Mouse (Mus musculus): ENCODE results near the gene Zfp90. TPM values are rescaled to one million over a fixed set of nuclear protein-coding genes. Genes with fewer than 3 reads are reported as not detected.
"Not testable (repeated sequence)": the region's sequence is repeated elsewhere in the genome, so short reads cannot be mapped to it uniquely, and the experiment has no call there.

The Zfp90 gene
- polyA plus RNA-seq, 1 experiment from 2014 or later = 14.3 TPM

GRCm38 (mm10) chr8:106405810-106406209, 9.3 kb upstream of the Zfp90 start:
- Histone ChIP-seq H3K36me3 (ENCODE audit: control insufficient read depth, insufficient read depth, low read length) (no peaks in the 10 kb centered on the region), H3K9me3 (ENCODE audit: control insufficient read depth, low read length) (no peaks in the 10 kb centered on the region), H3K4me2 (ENCODE audit: low read length) (peak overlapping the region; percentile 22; the same call in 1 of the 2 replicates), H3K4me1 (ENCODE audit: control insufficient read depth in 2 of 2, insufficient read depth in 2 of 2, low read length in 2 of 2) (peaks cover 16 to 21% of the 10 kb centered on the region in 2 experiments), H3K27me3 (ENCODE audit: control insufficient read depth, insufficient read depth, low read length) (no peaks in the 10 kb centered on the region), H3K4me3 (ENCODE audit: control insufficient read depth in 1 of 2, insufficient read depth in 1 of 2, low read depth in 1 of 2, low read length in 2 of 2) (no peak overlapping the region), H3K27ac (replicated peaks in 1 of 2; ENCODE audit: control insufficient read depth in 1 of 2, insufficient read depth in 1 of 2, low read depth in 2 of 2, low read length in 2 of 2) (peak overlapping the region; percentile 60 to 68), H3K9ac (ENCODE audit: low read length) (no peak overlapping the region)
- no peak for ATAC-seq (ENCODE audit: insufficient number of reproducible peaks, insufficient read depth, low FRiP score, low read depth)
- WGBS = 58% methylated on average over 16 of the region's 16 CpGs

- Histone ChIP-seq H3K4me2 (ENCODE audit: low read length) (no peak overlapping the region), H3K4me3 (ENCODE audit: control insufficient read depth in 1 of 2, insufficient read depth in 1 of 2, low read depth in 1 of 2, low read length in 2 of 2) (no peak overlapping the region), H3K4me1 (ENCODE audit: control insufficient read depth in 2 of 2, insufficient read depth in 2 of 2, low read length in 2 of 2) (peaks cover 12 to 14% of the 10 kb centered on the region in 2 experiments), H3K27ac (replicated peaks in 1 of 2; ENCODE audit: control insufficient read depth in 1 of 2, insufficient read depth in 1 of 2, low read depth in 2 of 2, low read length in 2 of 2) (no peak overlapping the region), H3K36me3 (ENCODE audit: control insufficient read depth, insufficient read depth, low read length) (no peaks in the 10 kb centered on the region), H3K27me3 (ENCODE audit: control insufficient read depth, insufficient read depth, low read length) (no peaks in the 10 kb centered on the region), H3K9me3 (ENCODE audit: control insufficient read depth, low read length) (no peaks in the 10 kb centered on the region), H3K9ac (ENCODE audit: low read length) (no peak overlapping the region)
- WGBS = 50% methylated on average over 7 of the region's 7 CpGs
- no peak for ATAC-seq (ENCODE audit: insufficient number of reproducible peaks, insufficient read depth, low FRiP score, low read depth)
These were observed 5.1 kb upstream of the Zfp90 start for GRCm38 (mm10) chr8:106410055-106410454.

GRCm38 (mm10) chr8:106410564-106410963, 4.6 kb upstream of the Zfp90 start:
- 64% methylated on average over 7 of the region's 7 CpGs for WGBS
- peaks cover 11 to 13% of the 10 kb centered on the region in 2 experiments for H3K4me1 ChIP-seq (ENCODE audit: control insufficient read depth in 2 of 2, insufficient read depth in 2 of 2, low read length in 2 of 2)

GRCm38 (mm10) chr8:106411783-106412451, 3.2 kb upstream of the Zfp90 start:
- no peak overlapping the region for H3K27ac ChIP-seq (replicated peaks in 1 of 2; ENCODE audit: control insufficient read depth in 1 of 2, insufficient read depth in 1 of 2, low read depth in 2 of 2, low read length in 2 of 2)
- peaks cover 2 to 15% of the 10 kb centered on the region in 2 experiments for H3K4me1 ChIP-seq (ENCODE audit: control insufficient read depth in 2 of 2, insufficient read depth in 2 of 2, low read length in 2 of 2)
- 15% methylated on average over 14 of the region's 14 CpGs for WGBS
- no peaks in the 10 kb centered on the region for H3K27me3 ChIP-seq (ENCODE audit: control insufficient read depth, insufficient read depth, low read length)
- H3K36me3 ChIP-seq (ENCODE audit: control insufficient read depth, insufficient read depth, low read length) = no peaks in the 10 kb centered on the region
- ATAC-seq (ENCODE audit: insufficient number of reproducible peaks, insufficient read depth, low FRiP score, low read depth) = no peak
- no peak overlapping the region; the same call in 1 of the 2 replicates for H3K9ac ChIP-seq (ENCODE audit: low read length)
- no peaks in the 10 kb centered on the region for H3K9me3 ChIP-seq (ENCODE audit: control insufficient read depth, low read length)
- no peak overlapping the region for H3K4me2 ChIP-seq (ENCODE audit: low read length)
- H3K4me3 ChIP-seq (ENCODE audit: control insufficient read depth in 1 of 2, insufficient read depth in 1 of 2, low read depth in 1 of 2, low read length in 2 of 2) = no peak overlapping the region

More at GRCm38 (mm10) chr8:106410564-106410963, 4.6 kb upstream of the Zfp90 start:
- no peak for ATAC-seq (ENCODE audit: insufficient number of reproducible peaks, insufficient read depth, low FRiP score, low read depth)
- Histone ChIP-seq H3K4me2 (ENCODE audit: low read length) (no peak overlapping the region), H3K4me3 (ENCODE audit: control insufficient read depth in 1 of 2, insufficient read depth in 1 of 2, low read depth in 1 of 2, low read length in 2 of 2) (no peak overlapping the region), H3K36me3 (ENCODE audit: control insufficient read depth, insufficient read depth, low read length) (no peaks in the 10 kb centered on the region), H3K27me3 (ENCODE audit: control insufficient read depth, insufficient read depth, low read length) (no peaks in the 10 kb centered on the region), H3K27ac (replicated peaks in 1 of 2; ENCODE audit: control insufficient read depth in 1 of 2, insufficient read depth in 1 of 2, low read depth in 2 of 2, low read length in 2 of 2) (no peak overlapping the region), H3K9ac (ENCODE audit: low read length) (no peak overlapping the region), H3K9me3 (ENCODE audit: control insufficient read depth, low read length) (no peaks in the 10 kb centered on the region)

- no peak overlapping the region for H3K27ac ChIP-seq (replicated peaks in 1 of 2; ENCODE audit: control insufficient read depth in 1 of 2, insufficient read depth in 1 of 2, low read depth in 2 of 2, low read length in 2 of 2)
- H3K27me3 ChIP-seq (ENCODE audit: control insufficient read depth, insufficient read depth, low read length) = no peaks in the 10 kb centered on the region
- peaks cover 46% of the 10 kb centered on the region for H3K36me3 ChIP-seq (ENCODE audit: control insufficient read depth, insufficient read depth, low read length)
- H3K4me2 ChIP-seq (ENCODE audit: low read length) = no peak overlapping the region
- H3K9ac ChIP-seq (ENCODE audit: low read length) = no peak overlapping the region
- H3K4me1 ChIP-seq (ENCODE audit: control insufficient read depth in 2 of 2, insufficient read depth in 2 of 2, low read length in 2 of 2) = peaks cover 0 to 11% of the 10 kb centered on the region in 2 experiments; a peak in 2 of 4 replicates
- 91% methylated on average over 5 of the region's 5 CpGs for WGBS
- peaks cover 16% of the 10 kb centered on the region for H3K9me3 ChIP-seq (ENCODE audit: control insufficient read depth, low read length)
- no peak overlapping the region for H3K4me3 ChIP-seq (ENCODE audit: control insufficient read depth in 1 of 2, insufficient read depth in 1 of 2, low read depth in 1 of 2, low read length in 2 of 2)
- ATAC-seq (ENCODE audit: insufficient number of reproducible peaks, insufficient read depth, low FRiP score, low read depth) = no peak
These were observed 2.6 kb downstream of the Zfp90 start for GRCm38 (mm10) chr8:106417692-106418091.

GRCm38 (mm10) chr8:106431088-106431487, 16.0 kb downstream of the Zfp90 start:
- H3K4me2 ChIP-seq (ENCODE audit: low read length) = no peak overlapping the region
- peaks cover 9% of the 10 kb centered on the region for H3K36me3 ChIP-seq (ENCODE audit: control insufficient read depth, insufficient read depth, low read length)
- no peak overlapping the region for H3K9ac ChIP-seq (ENCODE audit: low read length)
- H3K27ac ChIP-seq (replicated peaks in 1 of 2; ENCODE audit: control insufficient read depth in 1 of 2, insufficient read depth in 1 of 2, low read depth in 2 of 2, low read length in 2 of 2) = no peak overlapping the region
- H3K27me3 ChIP-seq (ENCODE audit: control insufficient read depth, insufficient read depth, low read length) = peaks cover 10% of the 10 kb centered on the region
- H3K9me3 ChIP-seq (ENCODE audit: control insufficient read depth, low read length) = peaks cover 20% of the 10 kb centered on the region
- no peaks in the 10 kb centered on the region for H3K4me1 ChIP-seq (ENCODE audit: control insufficient read depth in 2 of 2, insufficient read depth in 2 of 2, low read length in 2 of 2)
- WGBS = 26% methylated on average over 12 of the region's 12 CpGs
- ATAC-seq (ENCODE audit: insufficient number of reproducible peaks, insufficient read depth, low FRiP score, low read depth) = no peak
- no peak overlapping the region for H3K4me3 ChIP-seq (ENCODE audit: control insufficient read depth in 1 of 2, insufficient read depth in 1 of 2, low read depth in 1 of 2, low read length in 2 of 2)

GRCm38 (mm10) chr8:106431952-106432351, 16.8 kb downstream of the Zfp90 start:
- H3K4me2 ChIP-seq (ENCODE audit: low read length); H3K27ac ChIP-seq (replicated peaks in 1 of 2; ENCODE audit: control insufficient read depth in 1 of 2, insufficient read depth in 1 of 2, low read depth in 2 of 2, low read length in 2 of 2); H3K4me1 ChIP-seq (ENCODE audit: control insufficient read depth in 2 of 2, insufficient read depth in 2 of 2, low read length in 2 of 2); ATAC-seq (ENCODE audit: insufficient number of reproducible peaks, insufficient read depth, low FRiP score, low read depth); H3K9ac ChIP-seq (ENCODE audit: low read length); H3K4me3 ChIP-seq (ENCODE audit: control insufficient read depth in 1 of 2, insufficient read depth in 1 of 2, low read depth in 1 of 2, low read length in 2 of 2); H3K36me3 ChIP-seq (ENCODE audit: control insufficient read depth, insufficient read depth, low read length): not testable (repeated sequence)
- WGBS = 51% methylated on average over 10 of the region's 10 CpGs
- Histone ChIP-seq H3K9me3 (ENCODE audit: control insufficient read depth, low read length) (peaks cover 12% of the 10 kb centered on the region), H3K27me3 (ENCODE audit: control insufficient read depth, insufficient read depth, low read length) (peaks cover 10% of the 10 kb centered on the region)

Data from heart, embryonic 14.5 days (tissue).